Mouse (Mus musculus): Measurements from ENCODE around the gene Gm20715. TPM values are rescaled to one million over a fixed set of nuclear protein-coding genes. Genes with fewer than 3 reads are reported as not detected.

The Gm20715 gene
- polyA plus RNA-seq, 1 experiment from 2014 or later: not detected

- no peak for ATAC-seq (ENCODE audit: low read depth)
- no peaks in the 10 kb centered on the region for H3K27me3 ChIP-seq (ENCODE audit: control insufficient read depth, insufficient read depth, low read depth, low read length)
- no peak overlapping the region for H3K27ac ChIP-seq (ENCODE audit: low read length)
- H3K9me3 ChIP-seq (ENCODE audit: control insufficient read depth, low read length): no peaks in the 10 kb centered on the region
- H3K4me3 ChIP-seq (ENCODE audit: low read length): no peak overlapping the region
- no peaks in the 10 kb centered on the region for H3K36me3 ChIP-seq (ENCODE audit: control insufficient read depth, insufficient read depth, low read length)
- H3K4me2 ChIP-seq (ENCODE audit: low read depth, low read length): no peak overlapping the region
- no peak overlapping the region for H3K9ac ChIP-seq (ENCODE audit: low read length)
- H3K4me1 ChIP-seq (replicated peaks; ENCODE audit: control insufficient read depth, insufficient read depth, low read length): no peaks in the 10 kb centered on the region
- 7% methylated on average over 21 of the region's 22 CpGs for WGBS
Measured at GRCm38 (mm10) chr7:6414626-6415441, 4.8 kb downstream of the Gm20715 start.

GRCm38 (mm10) chr7:6415442-6415787, 5.3 kb downstream of the Gm20715 start:
- no peaks in the 10 kb centered on the region for H3K36me3 ChIP-seq (ENCODE audit: control insufficient read depth, insufficient read depth, low read length)
- no peaks in the 10 kb centered on the region for H3K9me3 ChIP-seq (ENCODE audit: control insufficient read depth, low read length)
- 24% methylated on average over 8 of the region's 8 CpGs for WGBS
- H3K4me3 ChIP-seq (ENCODE audit: low read length): no peak overlapping the region
- no peaks in the 10 kb centered on the region for H3K27me3 ChIP-seq (ENCODE audit: control insufficient read depth, insufficient read depth, low read depth, low read length)
- H3K27ac ChIP-seq (ENCODE audit: low read length): no peak overlapping the region
- H3K4me1 ChIP-seq (replicated peaks; ENCODE audit: control insufficient read depth, insufficient read depth, low read length): no peaks in the 10 kb centered on the region
- H3K4me2 ChIP-seq (ENCODE audit: low read depth, low read length): no peak overlapping the region
- no peak for ATAC-seq (ENCODE audit: low read depth)
- H3K9ac ChIP-seq (ENCODE audit: low read length): no peak overlapping the region

GRCm38 (mm10) chr7:6419894-6420293, 9.8 kb downstream of the Gm20715 start:
- no peak overlapping the region for H3K4me2 ChIP-seq (ENCODE audit: low read depth, low read length)
- H3K27me3 ChIP-seq (ENCODE audit: control insufficient read depth, insufficient read depth, low read depth, low read length): no peaks in the 10 kb centered on the region
- H3K36me3 ChIP-seq (ENCODE audit: control insufficient read depth, insufficient read depth, low read length): no peaks in the 10 kb centered on the region
- no peak overlapping the region for H3K9ac ChIP-seq (ENCODE audit: low read length)
- WGBS: 70% methylated on average over 6 of the region's 6 CpGs
- H3K27ac ChIP-seq (ENCODE audit: low read length): no peak overlapping the region
- no peak for ATAC-seq (ENCODE audit: low read depth)
- H3K4me3 ChIP-seq (ENCODE audit: low read length): no peak overlapping the region
- H3K4me1 ChIP-seq (replicated peaks; ENCODE audit: control insufficient read depth, insufficient read depth, low read length): no peaks in the 10 kb centered on the region
- no peaks in the 10 kb centered on the region for H3K9me3 ChIP-seq (ENCODE audit: control insufficient read depth, low read length)

- Histone ChIP-seq H3K4me3 (ENCODE audit: low read length) (no peak overlapping the region), H3K9ac (ENCODE audit: low read length) (no peak overlapping the region), H3K9me3 (ENCODE audit: control insufficient read depth, low read length) (peaks cover 3% of the 10 kb centered on the region), H3K27me3 (ENCODE audit: control insufficient read depth, insufficient read depth, low read depth, low read length) (no peaks in the 10 kb centered on the region), H3K36me3 (ENCODE audit: control insufficient read depth, insufficient read depth, low read length) (no peaks in the 10 kb centered on the region), H3K27ac (ENCODE audit: low read length) (no peak overlapping the region), H3K4me2 (ENCODE audit: low read depth, low read length) (no peak overlapping the region), H3K4me1 (replicated peaks; ENCODE audit: control insufficient read depth, insufficient read depth, low read length) (no peaks in the 10 kb centered on the region)
- no peak for ATAC-seq (ENCODE audit: low read depth)
- WGBS: 79% methylated on average over 3 of the region's 3 CpGs
Measured at GRCm38 (mm10) chr7:6429381-6429780, 19.3 kb downstream of the Gm20715 start.

DNA sequence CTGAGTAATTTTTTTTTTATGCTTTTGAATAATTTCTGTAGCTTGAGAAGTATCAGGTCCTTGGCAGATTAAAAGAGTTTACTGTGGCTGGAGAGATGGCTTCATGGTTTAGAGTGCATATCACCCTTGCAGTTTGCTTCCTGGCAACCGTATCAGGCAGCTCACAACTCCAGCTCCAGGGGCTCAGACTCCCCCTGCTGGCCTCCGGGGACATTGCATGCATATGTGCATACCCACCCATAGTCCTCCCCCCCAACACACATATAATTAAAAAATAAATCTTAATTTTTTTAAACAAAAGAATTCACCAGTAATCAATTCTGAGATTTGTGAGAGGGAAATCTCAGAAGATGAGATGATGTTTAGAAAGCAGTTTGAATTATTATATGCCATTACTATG, 20.3 kb downstream of the Gm20715 start:
- 33% methylated on average over 2 of the region's 2 CpGs for WGBS
- Histone ChIP-seq H3K9me3 (ENCODE audit: control insufficient read depth, low read length) (peaks cover 3% of the 10 kb centered on the region), H3K9ac (ENCODE audit: low read length) (no peak overlapping the region), H3K36me3 (ENCODE audit: control insufficient read depth, insufficient read depth, low read length) (no peaks in the 10 kb centered on the region), H3K4me2 (ENCODE audit: low read depth, low read length) (no peak overlapping the region), H3K27me3 (ENCODE audit: control insufficient read depth, insufficient read depth, low read depth, low read length) (no peaks in the 10 kb centered on the region), H3K4me3 (ENCODE audit: low read length) (no peak overlapping the region), H3K4me1 (replicated peaks; ENCODE audit: control insufficient read depth, insufficient read depth, low read length) (no peaks in the 10 kb centered on the region), H3K27ac (ENCODE audit: low read length) (no peak overlapping the region)
- ATAC-seq (ENCODE audit: low read depth): no peak

DNA sequence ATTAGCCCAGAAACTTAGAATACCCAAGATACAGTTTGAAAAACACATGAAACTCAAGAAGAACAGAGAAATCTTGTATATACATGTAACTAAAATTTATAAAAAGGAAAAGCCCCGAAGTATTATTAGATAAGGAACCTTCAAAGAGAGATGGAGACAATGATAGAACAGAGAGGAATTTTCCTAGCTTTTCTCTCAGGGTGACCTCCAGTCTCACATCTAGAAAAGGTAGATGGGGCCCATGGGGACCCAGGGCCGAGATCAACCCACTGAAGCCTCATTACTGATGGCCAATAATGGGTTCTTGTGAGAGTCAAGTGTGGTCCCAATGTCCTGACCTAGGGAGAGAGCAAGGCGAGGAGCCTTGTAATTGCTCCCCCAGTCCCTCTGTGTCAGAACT, 28.3 kb downstream of the Gm20715 start, which contains the start of gene Olfr1344:
TSS of gene Olfr1344 (plus strand) at position 301 of the 400 bp plus-strand sequence.
- no peak for ATAC-seq (ENCODE audit: low read depth)
- Histone ChIP-seq H3K4me3 (ENCODE audit: low read length) (no peak within 1 kb of the TSS), H3K9me3 (ENCODE audit: control insufficient read depth, low read length) (no peaks in the 10 kb centered on the region), H3K27ac (ENCODE audit: low read length) (no peak within 1 kb of the TSS), H3K36me3 (ENCODE audit: control insufficient read depth, insufficient read depth, low read length) (no peaks in the 10 kb centered on the region), H3K4me2 (ENCODE audit: low read depth, low read length) (no peak within 1 kb of the TSS), H3K4me1 (replicated peaks; ENCODE audit: control insufficient read depth, insufficient read depth, low read length) (no peaks in the 10 kb centered on the region), H3K27me3 (ENCODE audit: control insufficient read depth, insufficient read depth, low read depth, low read length) (no peaks in the 10 kb centered on the region), H3K9ac (ENCODE audit: low read length) (no peak within 1 kb of the TSS)
- 65% methylated on average over 3 of the region's 3 CpGs for WGBS

DNA sequence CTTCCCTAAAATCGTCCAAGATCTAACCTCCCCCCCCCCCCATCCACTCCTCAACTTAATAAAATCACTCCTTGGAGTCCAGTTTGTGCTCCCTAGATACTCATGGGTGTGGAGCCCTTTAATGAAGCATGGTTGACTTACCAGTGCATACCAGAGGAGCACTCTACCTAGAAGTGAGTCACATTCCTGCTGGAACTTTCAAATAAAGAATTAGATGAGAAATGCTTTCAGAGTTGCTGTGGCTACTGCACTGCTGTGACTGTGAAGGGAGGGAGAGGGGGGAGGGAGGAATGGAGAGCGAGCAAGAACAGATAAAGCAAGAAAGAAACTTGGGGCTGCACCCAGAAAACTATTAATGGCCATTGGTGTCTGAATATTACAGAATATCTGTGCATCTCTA, 31.1 kb downstream of the Gm20715 start:
- WGBS: 44% methylated on average over 2 of the region's 2 CpGs
- Histone ChIP-seq H3K36me3 (ENCODE audit: control insufficient read depth, insufficient read depth, low read length) (no peaks in the 10 kb centered on the region), H3K9ac (ENCODE audit: low read length) (no peak overlapping the region), H3K4me1 (replicated peaks; ENCODE audit: control insufficient read depth, insufficient read depth, low read length) (no peaks in the 10 kb centered on the region), H3K27me3 (ENCODE audit: control insufficient read depth, insufficient read depth, low read depth, low read length) (no peaks in the 10 kb centered on the region), H3K4me2 (ENCODE audit: low read depth, low read length) (no peak overlapping the region), H3K4me3 (ENCODE audit: low read length) (no peak overlapping the region), H3K9me3 (ENCODE audit: control insufficient read depth, low read length) (no peaks in the 10 kb centered on the region), H3K27ac (ENCODE audit: low read length) (no peak overlapping the region)
- ATAC-seq (ENCODE audit: low read depth): no peak

DNA sequence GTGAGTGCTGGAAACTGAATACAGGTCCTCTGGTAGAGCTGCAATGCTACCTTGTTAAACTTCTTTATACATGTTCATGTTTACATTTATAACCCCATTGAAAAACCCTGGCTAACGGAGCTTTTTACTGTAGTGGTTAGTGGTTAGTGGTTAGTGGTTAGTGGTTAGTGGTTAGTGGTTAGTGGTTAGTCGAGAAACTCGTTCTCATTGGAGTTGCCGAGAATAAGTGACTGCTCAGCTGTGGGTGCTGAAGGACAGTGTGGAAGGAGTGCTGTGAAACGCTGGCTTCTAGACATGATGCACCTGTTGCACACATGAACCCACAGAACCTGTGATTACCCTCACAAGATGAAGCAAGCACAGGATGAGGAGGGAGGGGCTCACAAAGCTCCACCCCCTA, 37.7 kb downstream of the Gm20715 start:
- no peaks in the 10 kb centered on the region for H3K4me1 ChIP-seq (replicated peaks; ENCODE audit: control insufficient read depth, insufficient read depth, low read length)
- H3K9ac ChIP-seq (ENCODE audit: low read length): no peak overlapping the region
- no peak overlapping the region for H3K27ac ChIP-seq (ENCODE audit: low read length)
- no peaks in the 10 kb centered on the region for H3K36me3 ChIP-seq (ENCODE audit: control insufficient read depth, insufficient read depth, low read length)
- 88% methylated on average over 5 of the region's 5 CpGs for WGBS
- no peaks in the 10 kb centered on the region for H3K27me3 ChIP-seq (ENCODE audit: control insufficient read depth, insufficient read depth, low read depth, low read length)
- no peak for ATAC-seq (ENCODE audit: low read depth)
- H3K9me3 ChIP-seq (ENCODE audit: control insufficient read depth, low read length): no peaks in the 10 kb centered on the region; the same call in 1 of the 2 replicates
- H3K4me2 ChIP-seq (ENCODE audit: low read depth, low read length): no peak overlapping the region
- H3K4me3 ChIP-seq (ENCODE audit: low read length): no peak overlapping the region

GRCm38 (mm10) chr7:6455868-6456267, 45.8 kb downstream of the Gm20715 start, which contains the start of gene Olfr1336:
Olfr1336 (plus strand) TSS chr7:6456168.
- Histone ChIP-seq H3K4me1 (replicated peaks; ENCODE audit: control insufficient read depth, insufficient read depth, low read length) (no peaks in the 10 kb centered on the region), H3K9ac (ENCODE audit: low read length) (no peak within 1 kb of the TSS), H3K9me3 (ENCODE audit: control insufficient read depth, low read length) (no peaks in the 10 kb centered on the region), H3K4me2 (ENCODE audit: low read depth, low read length) (no peak within 1 kb of the TSS), H3K4me3 (ENCODE audit: low read length) (no peak within 1 kb of the TSS), H3K36me3 (ENCODE audit: control insufficient read depth, insufficient read depth, low read length) (no peaks in the 10 kb centered on the region), H3K27ac (ENCODE audit: low read length) (no peak within 1 kb of the TSS), H3K27me3 (ENCODE audit: control insufficient read depth, insufficient read depth, low read depth, low read length) (no peaks in the 10 kb centered on the region)
- ATAC-seq (ENCODE audit: low read depth): no peak

All from lung, embryonic 16.5 days (tissue).